Comparison of ENCODE assay signal across 15 mouse cellular contexts in the genomic region with DNA sequence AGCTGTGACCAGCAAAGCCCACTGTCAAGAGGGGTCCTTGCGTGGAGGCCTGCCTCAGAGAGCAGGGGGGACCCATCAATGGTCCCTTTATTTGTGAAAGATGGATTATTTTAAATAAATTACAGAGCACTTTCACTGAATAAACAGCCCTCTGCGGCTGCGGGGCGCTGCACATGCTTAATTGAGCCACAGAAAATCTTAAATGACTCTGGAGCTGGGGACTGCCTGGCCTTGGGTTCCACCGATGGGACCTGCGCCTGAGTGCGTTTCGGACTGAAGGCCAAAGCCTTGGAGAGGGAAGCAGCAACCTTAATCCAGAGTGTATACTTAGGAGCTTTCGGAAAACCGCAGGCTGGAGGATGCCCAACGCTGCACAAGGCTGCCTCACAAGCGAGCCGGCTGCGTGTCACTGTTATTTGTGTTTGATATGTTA.
DNase-seq lines count a peak whose midpoint lies in the region; ATAC-seq and TF ChIP-seq lines count a peak whose summit lies in the region.
"Had no signal": no experiment of that assay in that cellular context is flagged by ENCODE, and none has a peak within 500 bp of the region (broad histone marks: within the 10 kb centered on the region; RNA-seq: fewer than 3 reads in every experiment).

No protein-coding gene starts in this region.

- no peaks in the 10 kb centered on the region for H3K9me3 ChIP-seq in forebrain, embryonic 12.5 days
- H3K9me3 ChIP-seq in hindbrain, embryonic 14.5 days (ENCODE audit: control insufficient read depth, low read length) = no peaks in the 10 kb centered on the region
- no peaks in the 10 kb centered on the region for H3K9me3 ChIP-seq in neural tube, embryonic 14.5 days (ENCODE audit: control insufficient read depth, low read length)
- H3K9me3 ChIP-seq in midbrain, postnatal 0 days (ENCODE audit: low read length) = no peaks in the 10 kb centered on the region
- H3K9me3 ChIP-seq in midbrain, embryonic 13.5 days = no peaks in the 10 kb centered on the region
- H3K9me3 ChIP-seq: embryonic facial prominence, embryonic 12.5 days had no signal

- DNase-seq in layer of hippocampus, postnatal 10 days (ENCODE audit: low spot score in 2 of 2) = peak; percentile 34 to 47
- DNase-seq in layer of hippocampus, adult 9-10 months (ENCODE audit: low spot score) = no peak
- no peak for DNase-seq in hindbrain, embryonic 14.5 days (ENCODE audit: low spot score)
- no peak for DNase-seq in midbrain, postnatal 0 days (ENCODE audit: low spot score)
- DNase-seq in ovary, adult 18-20 months (ENCODE audit: low spot score) = no peak
- DNase-seq: gastrocnemius, postnatal 36 days; heart, postnatal 14 days; kidney, postnatal 36 days; lung, adult 2 months; thymus, postnatal 4 days had no signal

- H3K27ac ChIP-seq in forebrain, embryonic 12.5 days = 0 out of 2 replicates have a peak overlapping the region, but pooled peaks have one; percentile 46
- no peak overlapping the region for H3K27ac ChIP-seq in hindbrain, embryonic 14.5 days
- H3K27ac ChIP-seq in neural tube, embryonic 14.5 days (ENCODE audit: low read depth, low read length) = no peak overlapping the region
- H3K27ac ChIP-seq in midbrain, postnatal 0 days (ENCODE audit: low read depth, low read length) = no peak overlapping the region
- no peak overlapping the region for H3K27ac ChIP-seq in midbrain, embryonic 13.5 days
- H3K27ac ChIP-seq: embryonic facial prominence, embryonic 12.5 days had no signal

- no peak overlapping the region for H3K4me2 ChIP-seq in forebrain, embryonic 12.5 days
- 0 out of 2 replicates have a peak overlapping the region, but pooled peaks have one; percentile 7 for H3K4me2 ChIP-seq in hindbrain, embryonic 14.5 days (replicated peaks)
- H3K4me2 ChIP-seq in neural tube, embryonic 14.5 days (ENCODE audit: low read depth, low read length) = no peak overlapping the region
- H3K4me2 ChIP-seq in midbrain, postnatal 0 days (ENCODE audit: low read depth, low read length, poor library complexity, severe bottlenecking) = no peak overlapping the region
- H3K4me2 ChIP-seq in midbrain, embryonic 13.5 days (replicated peaks) = no peak overlapping the region
- H3K4me2 ChIP-seq: embryonic facial prominence, embryonic 12.5 days had no signal

- H3K4me3 ChIP-seq in forebrain, embryonic 12.5 days (replicated peaks) = no peak overlapping the region
- no peak overlapping the region for H3K4me3 ChIP-seq in hindbrain, embryonic 14.5 days (replicated peaks; ENCODE audit: low read length)
- H3K4me3 ChIP-seq in neural tube, embryonic 14.5 days (ENCODE audit: low read depth, low read length) = no peak overlapping the region
- no peak overlapping the region for H3K4me3 ChIP-seq in midbrain, postnatal 0 days (ENCODE audit: low read depth, low read length)
- no peak overlapping the region for H3K4me3 ChIP-seq in midbrain, embryonic 13.5 days (replicated peaks)
- H3K4me3 ChIP-seq: embryonic facial prominence, embryonic 12.5 days had no signal

- 64% methylated on average over 14 of the region's 14 CpGs for WGBS in forebrain, embryonic 12.5 days
- WGBS in hindbrain, embryonic 14.5 days = 82% methylated on average over 14 of the region's 14 CpGs
- 61% methylated on average over 14 of the region's 14 CpGs for WGBS in neural tube, embryonic 14.5 days
- 78% methylated on average over 14 of the region's 14 CpGs for WGBS in midbrain, postnatal 0 days
- 73% methylated on average over 14 of the region's 14 CpGs for WGBS in midbrain, embryonic 13.5 days

- no peaks in the 10 kb centered on the region for H3K36me3 ChIP-seq in forebrain, embryonic 12.5 days (replicated peaks)
- H3K36me3 ChIP-seq in hindbrain, embryonic 14.5 days (replicated peaks; ENCODE audit: control insufficient read depth, insufficient read depth) = no peaks in the 10 kb centered on the region
- no peaks in the 10 kb centered on the region for H3K36me3 ChIP-seq in neural tube, embryonic 14.5 days (ENCODE audit: control insufficient read depth, insufficient read depth, low read length)
- H3K36me3 ChIP-seq in midbrain, postnatal 0 days (ENCODE audit: insufficient read depth, low read length) = no peaks in the 10 kb centered on the region
- no peaks in the 10 kb centered on the region for H3K36me3 ChIP-seq in midbrain, embryonic 13.5 days
- H3K36me3 ChIP-seq: embryonic facial prominence, embryonic 12.5 days had no signal

- TF ChIP-seq CTCF in midbrain, postnatal 0 days (IDR thresholded peaks at IDR 0.05) = no peak

- no peak overlapping the region for H3K9ac ChIP-seq in forebrain, embryonic 12.5 days
- no peak overlapping the region for H3K9ac ChIP-seq in hindbrain, embryonic 14.5 days
- H3K9ac ChIP-seq in neural tube, embryonic 14.5 days (replicated peaks; ENCODE audit: low read depth, low read length) = no peak overlapping the region
- no peak overlapping the region for H3K9ac ChIP-seq in midbrain, postnatal 0 days (replicated peaks; ENCODE audit: low read length, poor library complexity, severe bottlenecking)
- no peak overlapping the region for H3K9ac ChIP-seq in midbrain, embryonic 13.5 days (replicated peaks)
- H3K9ac ChIP-seq: embryonic facial prominence, embryonic 12.5 days had no signal

- no peaks in the 10 kb centered on the region for H3K27me3 ChIP-seq in forebrain, embryonic 12.5 days
- H3K27me3 ChIP-seq in hindbrain, embryonic 14.5 days (ENCODE audit: control insufficient read depth, insufficient read depth, low read length) = no peaks in the 10 kb centered on the region
- no peaks in the 10 kb centered on the region for H3K27me3 ChIP-seq in neural tube, embryonic 14.5 days (ENCODE audit: control insufficient read depth, insufficient read depth, low read length)
- no peaks in the 10 kb centered on the region for H3K27me3 ChIP-seq in midbrain, postnatal 0 days (ENCODE audit: insufficient read depth, low read length)
- no peaks in the 10 kb centered on the region for H3K27me3 ChIP-seq in midbrain, embryonic 13.5 days
- H3K27me3 ChIP-seq: embryonic facial prominence, embryonic 12.5 days had no signal

- ATAC-seq in forebrain, embryonic 12.5 days (ENCODE audit: low FRiP score) = peak; percentile 65; the same call in 1 of the 2 replicates
- ATAC-seq in hindbrain, embryonic 14.5 days (ENCODE audit: low FRiP score) = 0 out of 2 replicates have a peak, but pooled peaks have one; percentile 37
- peak; percentile 60; the same call in 1 of the 2 replicates for ATAC-seq in neural tube, embryonic 14.5 days (ENCODE audit: low read depth)
- no peak for ATAC-seq in midbrain, postnatal 0 days (ENCODE audit: low FRiP score)
- ATAC-seq in midbrain, embryonic 13.5 days = no peak
- ATAC-seq: midbrain, embryonic 16.5 days had no signal

- H3K4me1 ChIP-seq in forebrain, embryonic 12.5 days = peaks cover 6% of the 10 kb centered on the region; the same call in 1 of the 2 replicates
- H3K4me1 ChIP-seq in hindbrain, embryonic 14.5 days (replicated peaks; ENCODE audit: control insufficient read depth, insufficient read depth, low read length) = no peaks in the 10 kb centered on the region
- H3K4me1 ChIP-seq in neural tube, embryonic 14.5 days (ENCODE audit: control insufficient read depth, insufficient read depth, low read length) = no peaks in the 10 kb centered on the region
- no peaks in the 10 kb centered on the region for H3K4me1 ChIP-seq in midbrain, postnatal 0 days (ENCODE audit: insufficient read depth, low read length)
- no peaks in the 10 kb centered on the region for H3K4me1 ChIP-seq in midbrain, embryonic 13.5 days (replicated peaks)
- H3K4me1 ChIP-seq: embryonic facial prominence, embryonic 12.5 days had no signal

Comparison
In these comparisons a context has a peak if more than half of its experiments do, and no peak if none do; other contexts are left out.
1. DNase-seq: peak in layer of hippocampus, postnatal 10 days (2 of 2); none in layer of hippocampus, adult 9-10 months (single experiment), hindbrain, embryonic 14.5 days (single experiment), midbrain, postnatal 0 days (single experiment) and ovary, adult 18-20 months (single experiment).
2. ATAC-seq: peak in forebrain, embryonic 12.5 days (single experiment), hindbrain, embryonic 14.5 days (single experiment) and neural tube, embryonic 14.5 days (single experiment); none in midbrain, postnatal 0 days (single experiment) and midbrain, embryonic 13.5 days (single experiment).